Mouse (Mus musculus) CH12.LX (cell line): ENCODE results near the gene Itpr1.
A peak's percentile ranks its signal among the peaks of the same experiment; 100 is the strongest.

Source experiments
- CHD2 ChIP-seq: IDR thresholded peaks from 2 replicates; pipeline ENCODE4 v1.6.1; 2011; ENCODE audit warnings: low read length, improper control_type of control experiment
- CTCF ChIP-seq, 2 experiments: IDR thresholded peaks in 1 of 2; conservative IDR thresholded peaks in 1 of 2; 2 replicates each; pipeline ENCODE4 v1.5.1; 2011 to 2012; ENCODE audit warnings: low read depth in 2 of 2, low read length in 2 of 2, improper control_type of control experiment in 1 of 2, inconsistent platforms in 1 of 2, mild to moderate bottlenecking in 1 of 2, moderate library complexity in 1 of 2
- ETS1 ChIP-seq: conservative IDR thresholded peaks from 2 replicates; pipeline ENCODE4 v1.6.1; 2012; ENCODE audit warnings: low read depth, mild to moderate bottlenecking, inconsistent platforms, low read length, improper control_type of control experiment, moderate library complexity
- MEF2A ChIP-seq: IDR thresholded peaks from 2 replicates; pipeline ENCODE4 v1.6.1; 2014; ENCODE audit warnings: low read depth, mild to moderate bottlenecking, inconsistent platforms, low read length, improper control_type of control experiment, borderline replicate concordance
- NELFE ChIP-seq: IDR thresholded peaks from 2 replicates; pipeline ENCODE4 v1.6.1; 2011; ENCODE audit warnings: low read depth, low read length, improper control_type of control experiment
- POLR2A ChIP-seq: IDR thresholded peaks from 2 replicates; pipeline ENCODE4 v1.6.1; 2011; ENCODE audit warnings: low read depth, mild to moderate bottlenecking, improper control_type of control experiment, low read length
- ZKSCAN1 ChIP-seq: IDR thresholded peaks from 2 replicates; pipeline ENCODE4 v1.6.1; 2012; ENCODE audit warnings: low read depth, inconsistent platforms, low read length, improper control_type of control experiment, borderline replicate concordance

GRCm38 (mm10) chr6:108326751-108327161 lies 113.9 kb downstream of the Itpr1 start:
- no peak for TF ChIP-seq ETS1
- TF ChIP-seq CTCF (conservative IDR thresholded peaks at IDR 0.05 in 1 of 2, IDR thresholded peaks at IDR 0.05 in 1 of 2; ENCODE audit: low read depth in 2 of 2, low read length in 2 of 2), result no peak
- no peak for TF ChIP-seq NELFE
- peak; percentile 23; the same call in 1 of the 2 replicates for TF ChIP-seq POLR2A
- no peak for TF ChIP-seq CHD2
- no peak for TF ChIP-seq ZKSCAN1
- TF ChIP-seq MEF2A, result no peak
